Mouse (Mus musculus): ENCODE results near the gene Angpt4. TPM values are rescaled to one million over a fixed set of nuclear protein-coding genes. Genes with fewer than 3 reads are reported as not detected.
A peak's percentile ranks its signal among the peaks of the same experiment; 100 is the strongest.

Gene Angpt4
- polyA plus RNA-seq, 1 experiment from 2014 or later: 1.1 TPM

GRCm38 (mm10) chr2:151977689-151978440 is 66.9 kb downstream of the Angpt4 start:
- Histone ChIP-seq H3K9me3 (ENCODE audit: control insufficient read depth, low read length) (no peaks in the 10 kb centered on the region), H3K9ac (ENCODE audit: low read depth, low read length) (no peak overlapping the region), H3K4me3 (ENCODE audit: low read depth, low read length) (no peak overlapping the region), H3K36me3 (ENCODE audit: control insufficient read depth, insufficient read depth, low read length) (no peaks in the 10 kb centered on the region), H3K27me3 (replicated peaks; ENCODE audit: control insufficient read depth, insufficient read depth, low read length) (peaks cover 19% of the 10 kb centered on the region), H3K4me2 (ENCODE audit: low read depth, low read length) (no peak overlapping the region), H3K27ac (replicated peaks; ENCODE audit: low read depth, low read length) (no peak overlapping the region), H3K4me1 (ENCODE audit: control insufficient read depth, insufficient read depth, low read length) (peaks cover 24% of the 10 kb centered on the region)
- ATAC-seq (ENCODE audit: low read depth) (no peak), DNase-seq (ENCODE audit: low spot score) (no peak)
- 74% methylated on average over 4 of the region's 4 CpGs for WGBS

DNA sequence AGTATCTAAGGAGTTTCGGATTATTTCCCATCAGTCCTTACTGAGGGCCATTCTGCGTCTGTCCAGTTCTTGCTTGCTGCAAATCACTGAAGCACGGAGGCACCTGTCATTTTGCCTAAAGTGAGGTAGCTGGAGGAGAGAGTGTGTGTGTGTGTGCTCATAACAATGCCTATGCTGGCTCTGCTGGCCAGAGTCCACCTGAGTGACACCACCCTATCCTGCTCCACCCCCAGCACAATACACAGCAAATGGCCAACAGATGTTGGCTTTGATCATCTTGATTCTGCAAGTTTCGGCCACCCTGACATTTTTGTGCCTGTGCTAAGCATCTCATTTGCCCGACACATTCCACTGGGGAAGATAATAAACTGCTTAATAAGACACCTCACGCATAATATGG is 67.5 kb downstream of the Angpt4 start:
- no peaks in the 10 kb centered on the region for H3K36me3 ChIP-seq (ENCODE audit: control insufficient read depth, insufficient read depth, low read length)
- no peaks in the 10 kb centered on the region for H3K9me3 ChIP-seq (ENCODE audit: control insufficient read depth, low read length)
- H3K4me2 ChIP-seq (ENCODE audit: low read depth, low read length): peak overlapping the region; percentile 70
- H3K4me3 ChIP-seq (ENCODE audit: low read depth, low read length): 0 out of 2 replicates have a peak overlapping the region, but pooled peaks have one; percentile 79
- peaks cover 24% of the 10 kb centered on the region for H3K4me1 ChIP-seq (ENCODE audit: control insufficient read depth, insufficient read depth, low read length)
- no peak overlapping the region for H3K27ac ChIP-seq (replicated peaks; ENCODE audit: low read depth, low read length)
- WGBS: 59% methylated on average over 6 of the region's 6 CpGs
- H3K27me3 ChIP-seq (replicated peaks; ENCODE audit: control insufficient read depth, insufficient read depth, low read length): peaks cover 13% of the 10 kb centered on the region; the same call in 1 of the 2 replicates
- H3K9ac ChIP-seq (ENCODE audit: low read depth, low read length): no peak overlapping the region
- no peak for DNase-seq (ENCODE audit: low spot score)
- no peak for ATAC-seq (ENCODE audit: low read depth)

GRCm38 (mm10) chr2:151979470-151980354 is 68.7 kb downstream of the Angpt4 start, which contains the start of gene Fam110a:
Gene Fam110a (minus strand): TSS chr2:151980219.
- Histone ChIP-seq H3K4me3 (ENCODE audit: low read depth, low read length) (peak within 1 kb of the TSS; percentile 79), H3K36me3 (ENCODE audit: control insufficient read depth, insufficient read depth, low read length) (no peaks in the 10 kb centered on the region), H3K9me3 (ENCODE audit: control insufficient read depth, low read length) (no peaks in the 10 kb centered on the region), H3K27me3 (replicated peaks; ENCODE audit: control insufficient read depth, insufficient read depth, low read length) (0 out of 2 replicates have a peak, but pooled peaks cover 1% of the 10 kb centered on the region), H3K4me1 (ENCODE audit: control insufficient read depth, insufficient read depth, low read length) (peaks cover 24% of the 10 kb centered on the region), H3K27ac (replicated peaks; ENCODE audit: low read depth, low read length) (peak within 1 kb of the TSS; percentile 33; the same call in 1 of the 2 replicates), H3K4me2 (ENCODE audit: low read depth, low read length) (peak within 1 kb of the TSS; percentile 70), H3K9ac (ENCODE audit: low read depth, low read length) (peak within 1 kb of the TSS; percentile 84)
- DNase-seq (ENCODE audit: low spot score) (peak; percentile 93), ATAC-seq (ENCODE audit: low read depth) (peak; percentile 86)
- 0% methylated on average over 22 of the region's 46 CpGs for WGBS

DNA sequence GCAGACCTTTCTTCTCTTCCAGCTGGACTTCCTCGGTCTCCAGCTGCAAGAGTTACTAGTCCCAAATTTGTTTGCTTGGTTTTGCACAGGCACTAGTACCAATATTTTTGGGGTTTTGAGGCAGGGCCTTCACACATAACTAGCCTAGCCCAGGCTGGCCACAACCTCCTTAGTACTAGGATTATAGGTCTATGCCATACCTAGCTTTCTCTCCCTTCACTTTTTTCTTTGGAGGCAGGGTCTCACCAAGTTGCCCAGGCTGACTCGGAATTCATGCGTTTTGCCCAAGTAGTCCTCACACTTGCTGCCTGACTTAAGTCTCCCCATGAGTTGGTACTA is 69.3 kb downstream of the Angpt4 start:
- Histone ChIP-seq H3K27me3 (replicated peaks; ENCODE audit: control insufficient read depth, insufficient read depth, low read length) (no peaks in the 10 kb centered on the region), H3K9me3 (ENCODE audit: control insufficient read depth, low read length) (no peaks in the 10 kb centered on the region), H3K27ac (replicated peaks; ENCODE audit: low read depth, low read length) (0 out of 2 replicates have a peak overlapping the region, but pooled peaks have one; percentile 33), H3K36me3 (ENCODE audit: control insufficient read depth, insufficient read depth, low read length) (no peaks in the 10 kb centered on the region), H3K4me2 (ENCODE audit: low read depth, low read length) (peak overlapping the region; percentile 70), H3K4me1 (ENCODE audit: control insufficient read depth, insufficient read depth, low read length) (peaks cover 25% of the 10 kb centered on the region), H3K4me3 (ENCODE audit: low read depth, low read length) (peak overlapping the region; percentile 79), H3K9ac (ENCODE audit: low read depth, low read length) (peak overlapping the region; percentile 84)
- ATAC-seq (ENCODE audit: low read depth): 0 out of 2 replicates have a peak, but pooled peaks have one; percentile 16
- 41% methylated on average over 3 of the region's 3 CpGs for WGBS
- no peak for DNase-seq (ENCODE audit: low spot score)

DNA sequence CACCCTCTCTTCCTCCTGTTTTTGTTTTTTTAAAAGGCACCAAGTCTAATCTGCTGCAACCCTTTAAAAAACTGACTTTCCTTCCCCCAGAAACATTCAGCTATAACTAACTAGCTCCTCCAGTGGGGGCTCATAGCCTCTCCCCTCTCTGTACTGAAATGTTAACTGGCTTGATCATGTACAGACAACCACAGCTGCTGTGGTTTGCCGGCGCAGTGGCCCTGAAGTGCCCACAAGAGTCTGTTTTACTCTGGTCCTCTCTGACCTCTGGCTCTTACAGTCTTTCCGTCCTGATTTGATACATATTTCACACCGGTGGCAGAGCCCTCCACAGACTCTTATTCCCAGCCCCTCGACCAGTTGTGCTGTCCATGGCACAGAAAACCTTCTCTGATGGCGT is 70.3 kb downstream of the Angpt4 start:
- no peak overlapping the region for H3K4me3 ChIP-seq (ENCODE audit: low read depth, low read length)
- ATAC-seq (ENCODE audit: low read depth): no peak
- 65% methylated on average over 6 of the region's 6 CpGs for WGBS

GRCm38 (mm10) chr2:151982476-151982875 is 71.5 kb downstream of the Angpt4 start:
- no peak overlapping the region for H3K4me2 ChIP-seq (ENCODE audit: low read depth, low read length)
- DNase-seq (ENCODE audit: low spot score): peak; percentile 35
- no peaks in the 10 kb centered on the region for H3K36me3 ChIP-seq (ENCODE audit: control insufficient read depth, insufficient read depth, low read length)
- no peaks in the 10 kb centered on the region for H3K9me3 ChIP-seq (ENCODE audit: control insufficient read depth, low read length)
- no peak overlapping the region for H3K27ac ChIP-seq (replicated peaks; ENCODE audit: low read depth, low read length)
- peaks cover 29% of the 10 kb centered on the region for H3K4me1 ChIP-seq (ENCODE audit: control insufficient read depth, insufficient read depth, low read length)
- H3K9ac ChIP-seq (ENCODE audit: low read depth, low read length): no peak overlapping the region
- ATAC-seq (ENCODE audit: low read depth): no peak
- H3K27me3 ChIP-seq (replicated peaks; ENCODE audit: control insufficient read depth, insufficient read depth, low read length): no peaks in the 10 kb centered on the region
- no peak overlapping the region for H3K4me3 ChIP-seq (ENCODE audit: low read depth, low read length)

More for the DNA sequence above, 70.3 kb downstream of the Angpt4 start:
- no peak overlapping the region for H3K4me2 ChIP-seq (ENCODE audit: low read depth, low read length)
- H3K9me3 ChIP-seq (ENCODE audit: control insufficient read depth, low read length): no peaks in the 10 kb centered on the region
- DNase-seq (ENCODE audit: low spot score): no peak
- no peaks in the 10 kb centered on the region for H3K27me3 ChIP-seq (replicated peaks; ENCODE audit: control insufficient read depth, insufficient read depth, low read length)
- H3K36me3 ChIP-seq (ENCODE audit: control insufficient read depth, insufficient read depth, low read length): no peaks in the 10 kb centered on the region
- H3K4me1 ChIP-seq (ENCODE audit: control insufficient read depth, insufficient read depth, low read length): peaks cover 29% of the 10 kb centered on the region
- no peak overlapping the region for H3K9ac ChIP-seq (ENCODE audit: low read depth, low read length)
- no peak overlapping the region for H3K27ac ChIP-seq (replicated peaks; ENCODE audit: low read depth, low read length)

- 45% methylated on average over 9 of the region's 9 CpGs for WGBS
- Histone ChIP-seq H3K27ac (replicated peaks; ENCODE audit: low read depth, low read length) (peak overlapping the region; percentile 50), H3K4me2 (ENCODE audit: low read depth, low read length) (no peak overlapping the region), H3K9me3 (ENCODE audit: control insufficient read depth, low read length) (no peaks in the 10 kb centered on the region), H3K27me3 (replicated peaks; ENCODE audit: control insufficient read depth, insufficient read depth, low read length) (no peaks in the 10 kb centered on the region), H3K4me1 (ENCODE audit: control insufficient read depth, insufficient read depth, low read length) (peaks cover 18% of the 10 kb centered on the region), H3K9ac (ENCODE audit: low read depth, low read length) (no peak overlapping the region), H3K4me3 (ENCODE audit: low read depth, low read length) (no peak overlapping the region), H3K36me3 (ENCODE audit: control insufficient read depth, insufficient read depth, low read length) (no peaks in the 10 kb centered on the region)
- DNase-seq (ENCODE audit: low spot score) (peak; percentile 68), ATAC-seq (ENCODE audit: low read depth) (no peak)
Observed at GRCm38 (mm10) chr2:151984019-151984418, 73.0 kb downstream of the Angpt4 start.

DNA sequence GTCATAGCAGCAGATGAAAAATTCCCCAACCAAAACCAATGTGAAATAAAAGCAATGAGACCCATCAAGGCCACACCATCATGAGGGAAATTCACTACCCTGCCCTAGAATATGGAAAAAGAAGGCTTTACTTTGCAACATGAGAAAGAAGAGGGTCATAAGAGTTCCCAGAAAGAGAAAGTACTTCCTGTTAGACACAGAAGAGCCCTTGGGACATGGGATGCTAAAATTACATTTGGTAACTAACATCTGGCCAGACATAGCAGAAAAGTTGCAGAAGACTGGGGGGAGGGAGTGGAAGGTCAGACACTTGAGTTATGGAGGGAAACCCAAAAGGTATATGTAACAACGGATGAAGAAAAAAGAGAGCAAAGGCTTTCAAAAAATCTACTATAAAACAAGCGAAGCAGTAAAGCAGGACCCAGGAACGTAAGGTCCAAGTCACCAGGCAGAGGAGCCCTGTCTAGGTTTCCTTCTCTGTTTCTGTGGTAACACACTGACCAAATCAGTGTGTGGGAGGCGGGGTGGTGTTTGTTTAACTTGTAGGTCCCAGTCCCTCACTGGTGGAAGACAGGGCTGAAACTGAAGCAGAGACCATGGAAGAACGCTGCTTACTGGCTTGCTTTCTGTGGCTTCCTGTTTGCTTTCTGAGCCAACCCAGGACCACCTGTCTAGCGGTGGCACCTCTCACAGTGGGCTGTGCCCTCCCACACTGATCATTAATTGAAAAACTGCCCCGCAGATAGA is 74.6 kb downstream of the Angpt4 start:
- Histone ChIP-seq H3K9ac (ENCODE audit: low read depth, low read length) (no peak overlapping the region), H3K4me2 (ENCODE audit: low read depth, low read length) (no peak overlapping the region), H3K27me3 (replicated peaks; ENCODE audit: control insufficient read depth, insufficient read depth, low read length) (no peaks in the 10 kb centered on the region), H3K4me3 (ENCODE audit: low read depth, low read length) (no peak overlapping the region), H3K4me1 (ENCODE audit: control insufficient read depth, insufficient read depth, low read length) (peaks cover 10% of the 10 kb centered on the region), H3K27ac (replicated peaks; ENCODE audit: low read depth, low read length) (no peak overlapping the region), H3K36me3 (ENCODE audit: control insufficient read depth, insufficient read depth, low read length) (no peaks in the 10 kb centered on the region), H3K9me3 (ENCODE audit: control insufficient read depth, low read length) (no peaks in the 10 kb centered on the region)
- no peak for DNase-seq (ENCODE audit: low spot score)
- WGBS: 59% methylated on average over 7 of the region's 7 CpGs
- no peak for ATAC-seq (ENCODE audit: low read depth)

Data from embryonic facial prominence, embryonic 14.5 days (tissue).